Mouse (Mus musculus) intestine, embryonic 15.5 days (tissue): ENCODE measurements around the gene Gm1043. TPM values are rescaled to one million over a fixed set of nuclear protein-coding genes. Genes with fewer than 3 reads are reported as not detected.

Source experiments
- ATAC-seq: fragments of 200-750 bp; cut with Nextera tagmentation; 2 replicates; pipeline ENCODE4 v1.8.0; 2017; ENCODE audit warnings: moderate TSS enrichment, moderate library complexity
- H3K27ac ChIP-seq: fragments of 300-500 bp; sonication (generic); 2 replicates; pipeline ENCODE4 v1.5.1; 2015; ENCODE audit warnings: mild to moderate bottlenecking, inconsistent platforms
- H3K27me3 ChIP-seq: fragments of 300-500 bp; sonication (generic); replicated peaks from 2 replicates; pipeline ENCODE4 v1.6.1; 2015; ENCODE audit warnings: inconsistent platforms
- H3K36me3 ChIP-seq: fragments of 300-500 bp; sonication (generic); 2 replicates; pipeline ENCODE4 v1.6.1; 2015; ENCODE audit warnings: inconsistent platforms
- H3K4me1 ChIP-seq: fragments of 300-500 bp; sonication (generic); replicated peaks from 2 replicates; pipeline ENCODE4 v1.6.1; 2015; ENCODE audit warnings: inconsistent platforms
- H3K4me2 ChIP-seq: fragments of 300-500 bp; sonication (generic); replicated peaks from 2 replicates; pipeline ENCODE4 v1.6.1; 2015; ENCODE audit warnings: mild to moderate bottlenecking, inconsistent platforms
- H3K4me3 ChIP-seq: fragments of 300-500 bp; sonication (generic); replicated peaks from 2 replicates; pipeline ENCODE4 v1.5.1; 2015; ENCODE audit warnings: inconsistent platforms
- H3K9ac ChIP-seq: fragments of 300-500 bp; sonication (generic); 2 replicates; pipeline ENCODE4 v1.6.1; 2015; ENCODE audit warnings: inconsistent platforms
- H3K9me3 ChIP-seq: fragments of 300-500 bp; sonication (generic); 2 replicates; pipeline ENCODE4 v1.6.1; 2016; ENCODE audit warnings: inconsistent platforms
- WGBS: fragments of 180-500 bp; shearing (Covaris S2); methylation state at CpG from one replicate; pipeline ENCODE4 v1.1.7; 2015; 5-methylcytosine and 5-hydroxymethylcytosine counted together
- polyA plus RNA-seq: library from polyadenylated mRNA; unstranded; fragments of >200 nt; fragmentation: Nextera tagmentation; extraction: Ambion mirVana; gene quantifications from 2 replicates; pipeline ENCODE4 v1.2.1, GENCODE M21; 2015

Gm1043 gene
- polyA plus RNA-seq, 1 experiment from 2014 or later, result 0.01 TPM

DNA sequence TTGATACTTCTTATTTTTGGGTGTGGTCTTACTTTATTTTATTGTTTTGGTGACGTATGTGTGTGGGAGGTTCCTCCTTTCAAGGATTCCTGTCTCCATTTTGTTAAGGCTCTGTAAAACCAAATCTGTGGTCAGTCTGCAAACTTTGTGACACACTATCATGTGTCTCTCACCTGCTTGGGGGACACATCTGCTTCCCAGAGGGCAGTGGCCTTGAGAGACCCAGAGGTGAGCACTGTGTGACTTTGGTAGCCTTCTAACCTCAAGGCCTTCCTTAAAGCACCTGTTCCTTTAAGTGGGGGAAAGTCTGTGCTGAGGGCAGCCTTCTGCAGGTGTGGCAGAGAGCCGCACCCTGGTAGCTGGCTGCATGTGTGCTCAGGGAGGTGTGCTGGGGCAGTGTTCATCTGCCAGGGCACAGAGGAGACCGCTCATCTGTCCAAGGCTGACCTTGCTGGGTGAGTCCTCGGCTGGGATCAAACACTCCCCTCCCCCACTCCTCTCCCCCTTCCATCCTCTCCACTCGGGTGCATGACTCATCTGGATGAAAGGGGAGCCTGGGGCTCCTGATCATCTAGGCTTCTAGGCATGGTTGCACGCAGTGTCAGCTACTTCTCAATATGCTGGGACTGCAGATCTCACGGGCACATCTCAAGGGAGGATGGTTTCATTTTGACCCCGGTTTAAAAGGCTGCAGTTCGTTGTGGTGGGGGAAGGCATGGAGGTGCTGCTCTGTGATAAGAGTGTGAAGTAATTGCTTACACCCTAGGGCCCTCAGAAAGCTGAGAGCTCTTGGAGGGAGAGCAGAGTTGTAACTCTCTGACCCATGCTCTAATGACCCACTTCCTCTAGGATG lies 34.4 kb upstream of the Gm1043 start:
- H3K27ac ChIP-seq, result peak overlapping the region; percentile 84

DNA sequence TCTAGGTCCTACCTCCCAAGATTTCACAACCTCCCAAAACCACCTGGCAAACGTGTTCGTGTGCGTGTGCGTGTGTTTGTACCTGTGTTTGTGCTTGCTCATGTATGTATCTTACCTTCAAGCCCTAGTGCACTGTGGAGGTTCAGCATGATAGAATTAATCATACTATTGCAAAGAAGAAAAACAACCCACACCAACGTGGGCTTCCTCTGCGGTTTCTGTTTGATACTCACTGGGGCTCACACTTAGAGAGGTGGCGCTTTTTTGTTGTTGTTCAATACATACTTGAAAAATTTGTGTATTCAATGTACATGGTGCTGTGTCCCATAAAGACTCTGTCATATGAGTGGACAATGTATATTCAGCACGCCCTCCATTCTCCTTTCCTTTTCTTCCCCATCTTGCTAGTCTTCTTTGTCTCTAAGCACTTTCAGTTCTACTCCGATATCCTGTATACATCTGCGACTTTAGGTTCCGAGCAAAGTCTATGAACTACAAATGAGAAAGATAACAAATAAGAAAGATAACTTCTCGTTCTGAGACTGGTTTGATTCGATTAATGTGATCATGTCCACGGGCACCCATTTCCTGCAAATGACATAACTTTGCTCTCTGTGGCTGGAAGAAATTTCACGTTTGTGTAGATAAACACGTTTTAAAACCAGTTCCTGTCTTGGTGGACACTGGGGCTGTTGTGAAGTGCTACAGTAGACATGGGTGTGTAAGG lies 33.6 kb upstream of the Gm1043 start:
- Histone ChIP-seq H3K4me1 (0 out of 2 replicates have a peak, but pooled peaks cover 5% of the 10 kb centered on the region), H3K27me3 (no peaks in the 10 kb centered on the region), H3K9ac (no peak overlapping the region), H3K36me3 (no peaks in the 10 kb centered on the region), H3K4me2 (peak overlapping the region; percentile 39), H3K4me3 (peak overlapping the region; percentile 24), H3K9me3 (no peaks in the 10 kb centered on the region), H3K27ac (peak overlapping the region; percentile 84)
- WGBS, result 57% methylated on average over 16 of the region's 16 CpGs
- ATAC-seq, result no peak

More for the DNA sequence above, 34.4 kb upstream of the Gm1043 start:
- H3K36me3 ChIP-seq, result no peaks in the 10 kb centered on the region
- 30% methylated on average over 9 of the region's 9 CpGs for WGBS
- H3K4me2 ChIP-seq, result peak overlapping the region; percentile 39
- no peaks in the 10 kb centered on the region for H3K27me3 ChIP-seq
- no peak overlapping the region for H3K9ac ChIP-seq
- 0 out of 2 replicates have a peak, but pooled peaks cover 5% of the 10 kb centered on the region for H3K4me1 ChIP-seq
- H3K4me3 ChIP-seq, result peak overlapping the region; percentile 24
- peak; percentile 93 for ATAC-seq
- H3K9me3 ChIP-seq, result no peaks in the 10 kb centered on the region

DNA sequence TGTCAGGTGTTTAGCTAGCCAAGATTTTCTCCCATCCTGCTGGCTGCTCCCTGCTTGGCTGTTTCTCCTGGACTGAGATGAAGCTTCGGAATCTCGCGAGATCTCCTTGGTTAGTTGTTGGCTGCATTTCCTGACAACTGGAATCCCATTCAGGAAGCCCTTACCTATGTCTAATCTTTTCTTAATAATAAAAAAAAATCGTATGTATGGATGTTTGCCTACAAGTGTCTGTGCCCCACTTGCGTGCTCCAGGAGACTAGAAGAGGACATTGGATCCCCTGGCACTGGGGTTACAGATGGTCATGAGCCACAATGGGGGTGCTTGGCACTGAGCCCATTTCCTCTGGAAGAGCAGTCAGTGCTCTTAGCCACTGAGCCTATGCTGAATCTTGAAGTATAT lies 32.3 kb upstream of the Gm1043 start:
- Histone ChIP-seq H3K27me3 (no peaks in the 10 kb centered on the region), H3K4me1 (0 out of 2 replicates have a peak, but pooled peaks cover 5% of the 10 kb centered on the region), H3K9me3 (no peaks in the 10 kb centered on the region), H3K36me3 (no peaks in the 10 kb centered on the region), H3K9ac (no peak overlapping the region), H3K27ac (no peak overlapping the region), H3K4me3 (no peak overlapping the region), H3K4me2 (no peak overlapping the region)
- 84% methylated on average over 5 of the region's 5 CpGs for WGBS
- ATAC-seq, result no peak

DNA sequence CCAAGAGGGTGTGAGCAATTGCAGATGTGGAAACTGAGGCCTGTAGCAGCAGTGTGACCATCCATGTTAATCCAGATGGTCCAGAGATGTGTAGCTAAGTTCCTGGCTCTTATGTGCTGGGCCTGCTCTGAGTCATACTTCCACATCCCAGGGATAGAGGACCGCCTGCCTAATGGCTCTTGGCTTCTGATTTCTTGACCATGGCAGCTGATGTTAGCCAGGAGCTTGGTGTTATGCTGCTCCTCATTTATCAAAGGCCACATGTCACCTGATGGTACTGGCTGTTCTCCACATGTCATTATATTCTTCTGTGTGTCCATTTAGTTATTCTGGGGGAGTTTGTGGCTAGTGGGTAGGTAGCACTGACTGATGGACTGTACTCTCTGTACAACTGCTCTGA lies 29.4 kb upstream of the Gm1043 start:
- ATAC-seq, result no peak
- H3K36me3 ChIP-seq, result no peaks in the 10 kb centered on the region
- H3K9me3 ChIP-seq, result no peaks in the 10 kb centered on the region
- H3K4me2 ChIP-seq, result no peak overlapping the region
- 62% methylated on average over 1 of the region's 1 CpGs for WGBS
- no peaks in the 10 kb centered on the region for H3K27me3 ChIP-seq
- 0 out of 2 replicates have a peak, but pooled peaks cover 5% of the 10 kb centered on the region for H3K4me1 ChIP-seq
- no peak overlapping the region for H3K27ac ChIP-seq
- H3K4me3 ChIP-seq, result no peak overlapping the region
- no peak overlapping the region for H3K9ac ChIP-seq

DNA sequence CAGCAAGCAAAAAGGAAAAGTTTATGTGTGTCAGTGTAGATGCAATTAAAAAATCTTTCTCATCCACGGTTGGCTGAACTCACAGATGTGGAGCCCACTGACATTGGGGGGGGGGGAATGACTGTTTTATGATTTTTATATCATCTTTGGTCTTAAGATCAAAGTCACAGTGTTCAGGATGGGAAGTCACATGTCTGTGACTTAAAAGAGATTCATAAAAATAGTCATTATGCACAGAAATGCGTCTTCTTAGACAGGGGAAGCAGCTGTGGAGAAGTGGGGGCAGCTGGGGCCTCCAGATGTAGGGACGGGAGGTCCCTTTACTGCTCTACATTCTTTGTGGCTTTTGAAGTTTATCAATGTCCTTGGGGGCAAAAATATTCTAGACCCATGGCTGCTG lies 28.7 kb upstream of the Gm1043 start:
- no peak overlapping the region for H3K9ac ChIP-seq
- H3K4me3 ChIP-seq, result no peak overlapping the region
- ATAC-seq, result no peak
- H3K9me3 ChIP-seq, result no peaks in the 10 kb centered on the region
- no peaks in the 10 kb centered on the region for H3K36me3 ChIP-seq
- WGBS, result 53% methylated on average over 3 of the region's 3 CpGs
- H3K4me1 ChIP-seq, result 0 out of 2 replicates have a peak, but pooled peaks cover 5% of the 10 kb centered on the region
- H3K4me2 ChIP-seq, result no peak overlapping the region
- H3K27ac ChIP-seq, result no peak overlapping the region
- H3K27me3 ChIP-seq, result no peaks in the 10 kb centered on the region

DNA sequence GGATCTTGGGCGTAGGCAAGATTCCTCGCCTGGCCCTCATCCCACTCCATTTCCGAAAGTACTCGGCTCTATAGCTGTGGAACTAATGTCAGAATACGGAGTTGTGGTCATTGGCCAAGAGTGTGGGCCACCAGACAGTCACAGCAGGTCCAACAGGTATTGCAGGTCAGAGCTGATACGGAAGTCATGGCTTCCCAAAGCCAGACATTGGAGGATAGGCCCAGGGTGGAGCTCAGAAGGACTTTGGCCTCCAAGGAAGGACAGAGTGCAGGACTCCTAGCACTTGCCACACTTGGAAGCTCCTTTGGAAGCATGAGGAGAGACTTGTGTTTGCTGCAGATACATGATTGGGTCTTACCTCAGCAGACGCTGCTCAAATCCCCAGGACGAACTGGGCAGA lies 23.6 kb upstream of the Gm1043 start:
- peak; percentile 90 for ATAC-seq
- Histone ChIP-seq H3K4me3 (no peak overlapping the region), H3K9ac (no peak overlapping the region), H3K36me3 (no peaks in the 10 kb centered on the region), H3K27ac (peak overlapping the region; percentile 63), H3K4me1 (peaks cover 4% of the 10 kb centered on the region; the same call in 1 of the 2 replicates), H3K27me3 (no peaks in the 10 kb centered on the region), H3K9me3 (no peaks in the 10 kb centered on the region), H3K4me2 (peak overlapping the region; percentile 38)
- 77% methylated on average over 8 of the region's 8 CpGs for WGBS

DNA sequence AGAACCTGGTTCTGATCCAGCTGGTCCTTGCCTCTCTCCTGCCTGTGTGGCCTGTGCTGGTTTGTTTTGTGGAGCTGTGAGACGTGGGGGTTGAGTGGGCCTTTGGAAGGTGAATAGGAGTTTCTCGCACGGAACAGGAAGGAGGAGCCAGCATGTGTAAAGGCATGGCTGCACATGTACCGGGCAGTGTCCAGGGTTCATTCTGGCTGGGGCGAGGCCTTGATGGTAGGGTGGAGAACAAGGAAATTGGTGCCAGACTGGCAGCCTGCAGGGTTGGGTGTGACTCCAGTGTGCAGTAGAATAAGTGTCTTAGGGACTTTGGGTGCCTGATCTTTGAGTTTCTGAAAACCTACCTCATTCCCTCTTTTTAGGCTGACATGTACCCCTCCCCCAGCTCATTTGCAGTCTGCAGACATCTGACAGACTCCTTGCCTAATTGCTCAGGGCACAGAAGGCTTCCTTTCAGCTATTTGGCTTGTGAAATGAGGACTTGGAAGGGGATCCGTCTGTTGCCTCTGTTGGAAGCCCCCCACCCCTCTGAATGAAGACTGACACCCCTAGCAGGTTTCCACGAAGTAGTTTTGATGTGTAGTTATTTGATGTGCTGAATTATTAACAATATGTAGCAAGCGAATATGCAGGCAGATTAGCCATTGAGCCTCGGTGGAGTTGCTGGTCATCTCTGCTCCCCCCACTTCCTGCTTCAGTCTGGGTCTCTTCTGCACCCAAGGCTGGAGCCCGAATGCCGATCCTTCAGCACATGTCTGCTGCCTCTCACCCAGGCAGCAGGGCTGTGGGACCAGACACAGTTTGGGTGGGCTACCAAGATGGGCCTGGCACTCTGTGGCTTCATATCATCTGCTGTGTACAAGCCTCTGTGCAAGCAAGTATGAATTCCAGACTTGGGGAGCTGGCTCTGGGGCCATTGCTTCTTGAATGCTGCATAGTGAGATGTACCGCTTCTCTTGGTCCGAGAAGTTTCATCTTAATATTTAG lies 20.4 kb upstream of the Gm1043 start:
- 66% methylated on average over 13 of the region's 13 CpGs for WGBS
- Histone ChIP-seq H3K9ac (no peak overlapping the region), H3K27me3 (no peaks in the 10 kb centered on the region), H3K4me2 (peak overlapping the region; percentile 24; the same call in 1 of the 2 replicates), H3K4me3 (no peak overlapping the region), H3K27ac (peak overlapping the region; percentile 64), H3K9me3 (no peaks in the 10 kb centered on the region), H3K4me1 (peaks cover 4% of the 10 kb centered on the region; the same call in 1 of the 2 replicates), H3K36me3 (no peaks in the 10 kb centered on the region)
- peak; percentile 88 for ATAC-seq

DNA sequence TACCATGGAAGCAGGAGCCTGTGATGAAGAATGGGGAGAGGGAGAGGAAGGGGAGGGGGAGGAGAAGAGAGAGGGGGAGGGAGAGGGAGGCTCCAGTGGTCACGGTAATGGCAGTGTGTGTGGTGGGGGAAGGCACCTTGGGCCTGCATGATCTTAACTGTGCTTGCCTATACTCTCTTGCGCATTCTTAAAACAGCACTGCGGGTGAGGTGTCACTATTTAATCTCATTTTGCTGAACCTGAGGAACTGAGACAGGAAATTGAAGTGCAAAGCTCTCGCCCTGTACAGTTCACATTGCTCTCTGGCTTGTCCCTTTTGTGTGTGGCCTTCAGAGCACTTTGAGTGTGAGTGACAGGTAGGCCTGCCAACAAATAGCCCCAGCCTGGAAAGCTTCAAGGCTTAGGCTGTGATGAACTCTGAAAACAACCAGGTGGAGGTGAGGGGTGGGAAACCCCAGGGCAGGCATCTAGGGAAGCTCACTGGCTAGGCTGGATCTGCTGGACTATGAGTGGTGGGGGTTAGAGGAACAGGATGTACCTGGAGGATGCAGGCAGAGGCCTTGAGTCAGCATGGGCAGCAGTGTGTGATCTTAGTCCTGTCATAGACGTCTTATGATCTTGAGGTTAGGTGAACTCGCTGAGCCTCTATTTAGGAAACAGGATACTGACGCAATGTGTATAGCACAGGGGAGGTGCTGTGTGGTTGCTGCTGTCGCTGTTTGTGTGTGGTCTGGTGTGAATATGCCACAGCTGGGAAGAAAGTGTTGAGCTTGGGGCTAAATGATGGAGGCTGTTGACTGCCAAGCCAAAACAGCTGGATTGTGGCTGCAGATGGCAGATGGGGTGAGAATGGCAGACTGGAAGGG lies 18.2 kb upstream of the Gm1043 start:
- no peak overlapping the region for H3K4me3 ChIP-seq
- no peak overlapping the region for H3K9ac ChIP-seq
- H3K27me3 ChIP-seq, result no peaks in the 10 kb centered on the region
- H3K4me1 ChIP-seq, result peaks cover 4% of the 10 kb centered on the region; the same call in 1 of the 2 replicates
- H3K27ac ChIP-seq, result no peak overlapping the region
- no peak for ATAC-seq
- no peaks in the 10 kb centered on the region for H3K9me3 ChIP-seq
- no peaks in the 10 kb centered on the region for H3K36me3 ChIP-seq
- WGBS, result 65% methylated on average over 8 of the region's 8 CpGs
- no peak overlapping the region for H3K4me2 ChIP-seq

DNA sequence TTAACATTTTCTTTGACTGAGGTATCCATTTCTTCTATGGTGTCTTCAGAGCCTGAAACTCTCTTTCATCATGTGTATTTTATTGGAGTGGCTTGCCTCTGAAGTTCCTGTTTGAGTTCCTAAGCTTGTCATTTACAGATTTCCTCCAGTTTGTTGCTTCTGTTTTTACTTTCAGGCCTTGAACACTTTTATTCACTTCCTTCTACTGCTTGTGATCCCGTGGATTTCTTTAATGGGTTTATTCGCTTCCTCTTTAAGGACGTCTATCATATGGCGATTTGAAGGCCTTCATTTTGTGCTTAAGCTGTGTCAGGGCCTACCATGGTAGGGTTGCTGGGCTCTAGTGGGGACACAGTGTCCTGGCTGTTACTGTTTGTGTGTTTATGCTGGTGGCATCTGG lies 11.5 kb upstream of the Gm1043 start:
- Histone ChIP-seq H3K9me3 (no peaks in the 10 kb centered on the region), H3K4me2 (no peak overlapping the region), H3K4me3 (no peak overlapping the region), H3K27me3 (no peaks in the 10 kb centered on the region), H3K9ac (no peak overlapping the region), H3K36me3 (no peaks in the 10 kb centered on the region), H3K4me1 (0 out of 2 replicates have a peak, but pooled peaks cover 2% of the 10 kb centered on the region), H3K27ac (no peak overlapping the region)
- no peak for ATAC-seq
- WGBS, result 84% methylated on average over 4 of the region's 4 CpGs

DNA sequence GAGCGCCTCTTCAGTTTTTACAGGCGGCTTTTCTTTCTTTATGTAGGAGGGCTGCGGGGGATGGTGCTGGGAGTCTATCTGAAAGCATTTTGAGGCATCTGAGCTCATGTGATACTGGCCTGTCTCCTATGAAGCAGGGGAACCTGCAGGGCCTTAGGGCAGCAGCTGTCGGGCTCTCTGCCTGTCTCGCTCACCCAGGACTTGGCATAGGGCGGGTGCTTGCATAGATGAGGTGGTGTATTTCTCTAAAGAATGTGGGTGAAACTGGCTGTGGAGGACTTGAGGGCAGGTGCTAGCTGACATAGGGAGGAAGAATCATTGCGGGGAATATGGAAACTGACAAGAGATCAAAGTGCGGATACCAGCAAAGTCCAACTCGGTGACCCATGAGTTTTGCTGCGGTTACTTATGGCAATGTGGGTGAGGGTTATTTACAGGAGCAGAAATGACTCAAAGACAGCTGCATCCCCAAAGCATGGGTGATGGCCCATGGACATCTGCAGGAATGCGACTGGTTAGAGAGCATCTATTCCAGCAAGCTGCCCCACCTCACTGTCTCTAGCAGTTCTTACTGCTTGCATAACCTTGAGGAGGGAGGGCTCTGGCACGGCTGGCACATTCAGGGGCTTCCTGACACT lies 8.4 kb upstream of the Gm1043 start:
- 0 out of 2 replicates have a peak, but pooled peaks cover 2% of the 10 kb centered on the region for H3K4me1 ChIP-seq
- 52% methylated on average over 12 of the region's 12 CpGs for WGBS
- H3K27me3 ChIP-seq, result no peaks in the 10 kb centered on the region
- peak; percentile 59 for ATAC-seq
- no peak overlapping the region for H3K4me2 ChIP-seq
- no peak overlapping the region for H3K27ac ChIP-seq
- no peak overlapping the region for H3K4me3 ChIP-seq
- H3K9me3 ChIP-seq, result no peaks in the 10 kb centered on the region
- H3K36me3 ChIP-seq, result no peaks in the 10 kb centered on the region
- no peak overlapping the region for H3K9ac ChIP-seq
